Mouse (Mus musculus) liver, postnatal 0 days (tissue): Measurements from ENCODE around the gene Arhgdib.

Source experiments
- CTCF ChIP-seq: sonication (generic); IDR thresholded peaks from 2 replicates; pipeline ENCODE4 v1.5.1; 2016; ENCODE audit warnings: antibody characterized with exemption, low read depth
- EP300 ChIP-seq: IDR thresholded peaks from 2 replicates; pipeline ENCODE4 v1.6.1; 2016; ENCODE audit warnings: antibody characterized with exemption, low read depth, mild to moderate bottlenecking

DNA sequence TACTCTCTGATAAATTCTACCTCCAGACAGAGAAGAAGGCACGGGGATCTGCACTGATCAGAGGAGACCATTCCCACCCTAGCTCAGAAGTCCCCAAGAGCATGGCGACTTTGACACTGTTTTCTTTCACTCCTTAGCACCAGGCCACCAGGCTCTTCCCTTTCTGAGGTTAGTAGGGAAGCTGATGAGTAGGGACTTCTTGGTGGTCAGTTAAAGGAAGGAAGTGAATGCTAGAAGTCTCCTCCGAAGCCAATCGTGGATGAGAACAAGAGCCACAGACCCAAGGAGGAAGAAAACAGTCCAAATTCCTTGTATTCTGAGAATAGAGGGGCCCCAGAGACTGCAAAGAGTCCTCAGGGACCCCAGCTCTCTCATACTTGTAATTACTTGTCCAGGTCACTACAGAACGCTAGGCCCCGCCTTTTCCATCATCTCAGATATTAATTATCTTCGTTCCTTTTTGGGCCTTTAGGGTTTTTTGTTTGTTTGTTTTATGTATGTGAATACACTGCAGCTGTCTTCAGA lies 46.9 kb upstream of the Arhgdib start:
- TF ChIP-seq CTCF (no peak), EP300 (no peak)
